Mouse (Mus musculus): Measurements from ENCODE around the gene Cd101. TPM values are rescaled to one million over a fixed set of nuclear protein-coding genes. Genes with fewer than 3 reads are reported as not detected.

The Cd101 gene
- polyA plus RNA-seq, 1 experiment from 2014 or later = 0.08 TPM

GRCm38 (mm10) chr3:101048781-101049180 lies 19.4 kb upstream of the Cd101 start:
- no peak overlapping the region for H3K9ac ChIP-seq (ENCODE audit: low read depth, low read length)
- no peak overlapping the region for H3K4me2 ChIP-seq (ENCODE audit: low read length)
- no peak overlapping the region for H3K4me3 ChIP-seq (ENCODE audit: low read length)
- H3K27me3 ChIP-seq (replicated peaks; ENCODE audit: control insufficient read depth, insufficient read depth, low read length) = no peaks in the 10 kb centered on the region
- no peaks in the 10 kb centered on the region; the same call in 1 of the 2 replicates for H3K4me1 ChIP-seq (ENCODE audit: control insufficient read depth, insufficient read depth, low read depth, low read length)
- ATAC-seq = no peak
- no peaks in the 10 kb centered on the region for H3K36me3 ChIP-seq (ENCODE audit: control insufficient read depth, insufficient read depth, low read length)
- WGBS = 71% methylated on average over 2 of the region's 2 CpGs
- H3K9me3 ChIP-seq (ENCODE audit: control insufficient read depth, low read length) = no peaks in the 10 kb centered on the region
- no peak overlapping the region for H3K27ac ChIP-seq (ENCODE audit: low read depth, low read length)

- Histone ChIP-seq H3K4me2 (ENCODE audit: low read length) (no peak overlapping the region), H3K9me3 (ENCODE audit: control insufficient read depth, low read length) (no peaks in the 10 kb centered on the region), H3K27ac (ENCODE audit: low read depth, low read length) (no peak overlapping the region), H3K36me3 (ENCODE audit: control insufficient read depth, insufficient read depth, low read length) (peaks cover 5% of the 10 kb centered on the region), H3K27me3 (replicated peaks; ENCODE audit: control insufficient read depth, insufficient read depth, low read length) (no peaks in the 10 kb centered on the region), H3K4me1 (ENCODE audit: control insufficient read depth, insufficient read depth, low read depth, low read length) (no peaks in the 10 kb centered on the region; the same call in 1 of the 2 replicates), H3K9ac (ENCODE audit: low read depth, low read length) (no peak overlapping the region), H3K4me3 (ENCODE audit: low read length) (no peak overlapping the region)
- 71% methylated on average over 15 of the region's 15 CpGs for WGBS
- ATAC-seq = no peak
Measured at GRCm38 (mm10) chr3:101047586-101048275, 18.4 kb upstream of the Cd101 start.

GRCm38 (mm10) chr3:101045431-101045830 lies 16.1 kb upstream of the Cd101 start:
- H3K4me3 ChIP-seq (ENCODE audit: low read length) = no peak overlapping the region
- H3K9me3 ChIP-seq (ENCODE audit: control insufficient read depth, low read length) = no peaks in the 10 kb centered on the region
- H3K36me3 ChIP-seq (ENCODE audit: control insufficient read depth, insufficient read depth, low read length) = peaks cover 7% of the 10 kb centered on the region
- no peak overlapping the region for H3K4me2 ChIP-seq (ENCODE audit: low read length)
- H3K27me3 ChIP-seq (replicated peaks; ENCODE audit: control insufficient read depth, insufficient read depth, low read length) = no peaks in the 10 kb centered on the region
- 92% methylated on average over 15 of the region's 15 CpGs for WGBS
- ATAC-seq = no peak
- no peak overlapping the region for H3K27ac ChIP-seq (ENCODE audit: low read depth, low read length)
- H3K4me1 ChIP-seq (ENCODE audit: control insufficient read depth, insufficient read depth, low read depth, low read length) = no peaks in the 10 kb centered on the region; the same call in 1 of the 2 replicates
- no peak overlapping the region for H3K9ac ChIP-seq (ENCODE audit: low read depth, low read length)

GRCm38 (mm10) chr3:101044686-101045085 lies 15.3 kb upstream of the Cd101 start:
- Histone ChIP-seq H3K27ac (ENCODE audit: low read depth, low read length) (no peak overlapping the region), H3K4me3 (ENCODE audit: low read length) (no peak overlapping the region), H3K27me3 (replicated peaks; ENCODE audit: control insufficient read depth, insufficient read depth, low read length) (no peaks in the 10 kb centered on the region), H3K9ac (ENCODE audit: low read depth, low read length) (no peak overlapping the region), H3K4me1 (ENCODE audit: control insufficient read depth, insufficient read depth, low read depth, low read length) (no peaks in the 10 kb centered on the region; the same call in 1 of the 2 replicates), H3K9me3 (ENCODE audit: control insufficient read depth, low read length) (no peaks in the 10 kb centered on the region), H3K36me3 (ENCODE audit: control insufficient read depth, insufficient read depth, low read length) (peaks cover 7% of the 10 kb centered on the region), H3K4me2 (ENCODE audit: low read length) (no peak overlapping the region)
- WGBS = 82% methylated on average over 6 of the region's 6 CpGs
- no peak for ATAC-seq

- Histone ChIP-seq H3K9ac (ENCODE audit: low read depth, low read length) (no peak overlapping the region), H3K36me3 (ENCODE audit: control insufficient read depth, insufficient read depth, low read length) (peaks cover 7% of the 10 kb centered on the region), H3K4me2 (ENCODE audit: low read length) (no peak overlapping the region), H3K4me3 (ENCODE audit: low read length) (no peak overlapping the region), H3K27me3 (replicated peaks; ENCODE audit: control insufficient read depth, insufficient read depth, low read length) (no peaks in the 10 kb centered on the region), H3K4me1 (ENCODE audit: control insufficient read depth, insufficient read depth, low read depth, low read length) (no peaks in the 10 kb centered on the region; the same call in 1 of the 2 replicates), H3K9me3 (ENCODE audit: control insufficient read depth, low read length) (no peaks in the 10 kb centered on the region), H3K27ac (ENCODE audit: low read depth, low read length) (no peak overlapping the region)
- 59% methylated on average over 7 of the region's 7 CpGs for WGBS
- ATAC-seq = no peak
Measured at GRCm38 (mm10) chr3:101041997-101042396, 12.6 kb upstream of the Cd101 start.

GRCm38 (mm10) chr3:101037984-101038545 lies 8.7 kb upstream of the Cd101 start:
- Histone ChIP-seq H3K4me1 (ENCODE audit: control insufficient read depth, insufficient read depth, low read depth, low read length) (no peaks in the 10 kb centered on the region; the same call in 1 of the 2 replicates), H3K36me3 (ENCODE audit: control insufficient read depth, insufficient read depth, low read length) (peaks cover 5% of the 10 kb centered on the region), H3K4me2 (ENCODE audit: low read length) (no peak overlapping the region), H3K9ac (ENCODE audit: low read depth, low read length) (no peak overlapping the region), H3K27ac (ENCODE audit: low read depth, low read length) (no peak overlapping the region), H3K9me3 (ENCODE audit: control insufficient read depth, low read length) (no peaks in the 10 kb centered on the region), H3K27me3 (replicated peaks; ENCODE audit: control insufficient read depth, insufficient read depth, low read length) (no peaks in the 10 kb centered on the region), H3K4me3 (ENCODE audit: low read length) (no peak overlapping the region)
- WGBS = 82% methylated on average over 5 of the region's 5 CpGs
- no peak for ATAC-seq

- Histone ChIP-seq H3K27me3 (replicated peaks; ENCODE audit: control insufficient read depth, insufficient read depth, low read length) (no peaks in the 10 kb centered on the region), H3K36me3 (ENCODE audit: control insufficient read depth, insufficient read depth, low read length) (no peaks in the 10 kb centered on the region), H3K4me3 (ENCODE audit: low read length) (no peak overlapping the region), H3K4me2 (ENCODE audit: low read length) (no peak overlapping the region), H3K27ac (ENCODE audit: low read depth, low read length) (no peak overlapping the region), H3K4me1 (ENCODE audit: control insufficient read depth, insufficient read depth, low read depth, low read length) (no peaks in the 10 kb centered on the region), H3K9ac (ENCODE audit: low read depth, low read length) (no peak overlapping the region), H3K9me3 (ENCODE audit: control insufficient read depth, low read length) (no peaks in the 10 kb centered on the region)
- 98% methylated on average over 2 of the region's 2 CpGs for WGBS
- ATAC-seq = no peak
Measured at GRCm38 (mm10) chr3:101036001-101036400, 6.6 kb upstream of the Cd101 start.

GRCm38 (mm10) chr3:101034509-101034908 lies 5.2 kb upstream of the Cd101 start:
- 90% methylated on average over 9 of the region's 9 CpGs for WGBS
- H3K4me3 ChIP-seq (ENCODE audit: low read length) = no peak overlapping the region
- no peak for ATAC-seq
- no peak overlapping the region for H3K4me2 ChIP-seq (ENCODE audit: low read length)
- no peaks in the 10 kb centered on the region for H3K4me1 ChIP-seq (ENCODE audit: control insufficient read depth, insufficient read depth, low read depth, low read length)
- no peaks in the 10 kb centered on the region for H3K9me3 ChIP-seq (ENCODE audit: control insufficient read depth, low read length)
- H3K9ac ChIP-seq (ENCODE audit: low read depth, low read length) = no peak overlapping the region
- no peaks in the 10 kb centered on the region for H3K27me3 ChIP-seq (replicated peaks; ENCODE audit: control insufficient read depth, insufficient read depth, low read length)
- no peaks in the 10 kb centered on the region for H3K36me3 ChIP-seq (ENCODE audit: control insufficient read depth, insufficient read depth, low read length)
- no peak overlapping the region for H3K27ac ChIP-seq (ENCODE audit: low read depth, low read length)

GRCm38 (mm10) chr3:101033644-101034043 lies 4.3 kb upstream of the Cd101 start:
- no peak overlapping the region for H3K4me2 ChIP-seq (ENCODE audit: low read length)
- no peaks in the 10 kb centered on the region for H3K27me3 ChIP-seq (replicated peaks; ENCODE audit: control insufficient read depth, insufficient read depth, low read length)
- H3K36me3 ChIP-seq (ENCODE audit: control insufficient read depth, insufficient read depth, low read length) = no peaks in the 10 kb centered on the region
- no peaks in the 10 kb centered on the region for H3K9me3 ChIP-seq (ENCODE audit: control insufficient read depth, low read length)
- ATAC-seq = no peak
- H3K4me1 ChIP-seq (ENCODE audit: control insufficient read depth, insufficient read depth, low read depth, low read length) = no peaks in the 10 kb centered on the region
- H3K4me3 ChIP-seq (ENCODE audit: low read length) = no peak overlapping the region
- H3K27ac ChIP-seq (ENCODE audit: low read depth, low read length) = no peak overlapping the region
- whole genome bisulfite sequencing = 61% methylated on average over 4 of the region's 4 CpGs
- no peak overlapping the region for H3K9ac ChIP-seq (ENCODE audit: low read depth, low read length)
